Mouse (Mus musculus) lung, postnatal 0 days (tissue): ENCODE measurements around the gene Fcor. TPM values are rescaled to one million over a fixed set of nuclear protein-coding genes. Genes with fewer than 3 reads are reported as not detected.
A peak's percentile ranks its signal among the peaks of the same experiment; 100 is the strongest.

ENCODE experiments used
- ATAC-seq: fragments of 200-750 bp; cut with Nextera tagmentation; 2 replicates; pipeline ENCODE4 v1.8.0; 2017; ENCODE audit warnings: moderate library complexity
- DNase-seq: peaks from one replicate; pipeline ENCODE4 v3.0.0-alpha.2; 2016; ENCODE audit warnings: low spot score
- H3K27ac ChIP-seq: fragments of 300-500 bp; sonication (generic); 2 replicates; pipeline ENCODE4 v1.5.1; 2014; ENCODE audit warnings: antibody characterized with exemption, mild to moderate bottlenecking, low read length, mixed read lengths
- H3K27me3 ChIP-seq: fragments of 300-500 bp; sonication (generic); replicated peaks from 2 replicates; pipeline ENCODE4 v1.6.1; 2014; ENCODE audit warnings: low read length, mixed read lengths; ENCODE audit not compliant: insufficient read depth
- H3K36me3 ChIP-seq: fragments of 300-500 bp; sonication (generic); 2 replicates; pipeline ENCODE4 v1.6.1; 2014; ENCODE audit warnings: low read length, mixed read lengths; ENCODE audit not compliant: insufficient read depth
- H3K4me1 ChIP-seq: fragments of 300-500 bp; sonication (generic); 2 replicates; pipeline ENCODE4 v1.6.1; 2014; ENCODE audit warnings: antibody characterized with exemption, low read depth, low read length, mixed read lengths; ENCODE audit not compliant: insufficient read depth
- H3K4me2 ChIP-seq: fragments of 300-500 bp; sonication (generic); replicated peaks from 2 replicates; pipeline ENCODE4 v1.6.1; 2014; ENCODE audit warnings: low read depth, mild to moderate bottlenecking, low read length, moderate library complexity, mixed read lengths
- H3K4me3 ChIP-seq: fragments of 300-500 bp; sonication (generic); 2 replicates; pipeline ENCODE4 v1.5.1; 2014; ENCODE audit warnings: low read depth, low read length
- H3K9ac ChIP-seq: fragments of 300-500 bp; sonication (generic); replicated peaks from 2 replicates; pipeline ENCODE4 v1.6.1; 2014; ENCODE audit warnings: low read depth, mild to moderate bottlenecking
- H3K9me3 ChIP-seq: fragments of 300-500 bp; sonication (generic); 2 replicates; pipeline ENCODE4 v1.6.1; 2016; ENCODE audit warnings: low read length, mixed read lengths
- CTCF ChIP-seq: IDR thresholded peaks from 2 replicates; pipeline ENCODE4 v1.5.1; 2016; ENCODE audit warnings: antibody characterized with exemption, mild to moderate bottlenecking
- EP300 ChIP-seq: IDR thresholded peaks from 2 replicates; pipeline ENCODE4 v1.6.1; 2016; ENCODE audit warnings: antibody characterized with exemption, mild to moderate bottlenecking, control low read depth
- WGBS: fragments of 180-500 bp; shearing (Covaris S2); extraction: QIAGEN DNeasy Blood & Tissue Kit; methylation state at CpG from one replicate; pipeline ENCODE4 v1.1.7; 2014; 5-methylcytosine and 5-hydroxymethylcytosine counted together
- polyA plus RNA-seq: library from polyadenylated mRNA; unstranded; fragments of >200 nt; fragmentation: Nextera tagmentation; extraction: Ambion mirVana; gene quantifications from 2 replicates; pipeline ENCODE4 v1.2.1, GENCODE M21; 2015

Gene Fcor
- polyA plus RNA-seq, 1 experiment from 2014 or later = 9.1 TPM

DNA sequence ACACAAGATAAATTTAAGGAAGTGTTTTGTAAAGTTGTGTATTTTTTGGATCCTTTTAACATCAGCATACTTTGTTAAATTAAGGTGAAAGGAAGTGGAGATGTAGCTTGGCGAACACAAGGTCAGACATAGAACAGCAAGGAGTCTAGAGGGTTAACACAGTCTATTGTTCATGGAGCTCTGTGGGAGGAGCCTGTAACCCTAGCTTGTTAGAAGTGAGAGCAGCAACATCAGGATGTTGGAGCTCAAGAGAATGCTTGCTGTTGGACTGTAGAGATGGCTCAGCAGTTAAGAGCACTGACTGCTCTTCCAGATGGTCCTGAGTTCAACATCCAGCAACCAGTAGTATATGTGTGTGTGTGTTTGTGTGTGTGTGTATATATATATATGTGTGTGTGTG lies 23.2 kb downstream of the Fcor start:
- WGBS = 35% methylated on average over 1 of the region's 1 CpGs

DNA sequence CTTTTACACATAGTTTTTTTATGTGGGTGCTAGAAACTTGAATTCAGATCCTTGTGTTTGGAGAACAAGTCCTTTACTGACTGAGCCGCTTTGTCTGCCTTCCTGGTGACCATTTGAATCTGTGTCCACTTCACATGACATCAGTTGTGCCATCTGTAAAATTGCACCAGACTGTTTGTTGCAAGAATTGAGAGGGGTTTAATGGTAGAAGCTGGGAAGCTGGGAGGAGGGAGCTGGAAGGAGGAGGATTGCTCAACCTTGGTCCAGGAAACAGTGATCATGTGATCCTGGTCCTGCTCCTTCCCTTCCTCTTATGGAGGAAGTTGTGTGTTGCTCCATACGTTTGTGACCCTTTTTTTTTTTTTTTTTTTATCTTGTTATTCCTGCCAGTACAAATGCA lies 23.9 kb downstream of the Fcor start:
- WGBS = 45% methylated on average over 2 of the region's 2 CpGs
- no peak overlapping the region for H3K27ac ChIP-seq
- H3K4me1 ChIP-seq = no peaks in the 10 kb centered on the region
- H3K4me2 ChIP-seq = no peak overlapping the region
- TF ChIP-seq EP300 = no peak
- TF ChIP-seq CTCF = no peak
- H3K9ac ChIP-seq = no peak overlapping the region
- ATAC-seq = peak; percentile 47; the same call in 1 of the 2 replicates
- H3K36me3 ChIP-seq = no peaks in the 10 kb centered on the region
- H3K4me3 ChIP-seq = no peak overlapping the region
- DNase-seq = peak; percentile 75
- no peaks in the 10 kb centered on the region for H3K27me3 ChIP-seq
- no peaks in the 10 kb centered on the region for H3K9me3 ChIP-seq

More for the DNA sequence above, 23.2 kb downstream of the Fcor start:
- Histone ChIP-seq H3K27ac (no peak overlapping the region), H3K4me2 (no peak overlapping the region), H3K9me3 (no peaks in the 10 kb centered on the region), H3K27me3 (no peaks in the 10 kb centered on the region), H3K4me1 (no peaks in the 10 kb centered on the region), H3K9ac (no peak overlapping the region), H3K4me3 (no peak overlapping the region), H3K36me3 (no peaks in the 10 kb centered on the region)
- DNase-seq (no peak), ATAC-seq (no peak)
- no peak for TF ChIP-seq EP300
- TF ChIP-seq CTCF = no peak

DNA sequence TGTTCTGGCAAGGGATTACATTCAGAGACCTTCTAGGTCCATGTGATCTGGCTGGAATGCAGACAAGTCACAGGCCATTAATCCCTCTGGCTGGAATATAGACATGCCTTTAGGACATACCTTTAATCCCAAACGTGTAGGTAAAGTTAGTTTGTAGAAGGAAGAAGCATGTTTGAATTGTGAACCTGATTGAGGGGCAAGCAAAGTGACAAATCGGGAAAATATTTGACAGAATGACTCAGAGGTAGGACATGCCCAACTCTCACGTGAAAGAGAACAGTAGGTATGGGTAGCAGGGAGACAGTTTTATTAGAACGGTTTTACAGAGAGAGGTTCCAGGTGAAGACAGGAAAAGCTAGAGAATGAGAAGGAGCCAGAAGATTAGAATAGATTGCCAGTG lies 24.6 kb downstream of the Fcor start:
- TF ChIP-seq CTCF (no peak), EP300 (no peak)
- H3K9me3 ChIP-seq = no peaks in the 10 kb centered on the region
- no peak overlapping the region for H3K9ac ChIP-seq
- H3K4me2 ChIP-seq = no peak overlapping the region
- DNase-seq (no peak), ATAC-seq (no peak)
- 65% methylated on average over 4 of the region's 4 CpGs for WGBS
- no peak overlapping the region for H3K4me3 ChIP-seq
- H3K4me1 ChIP-seq = no peaks in the 10 kb centered on the region
- H3K36me3 ChIP-seq = no peaks in the 10 kb centered on the region
- no peak overlapping the region for H3K27ac ChIP-seq
- no peaks in the 10 kb centered on the region for H3K27me3 ChIP-seq

DNA sequence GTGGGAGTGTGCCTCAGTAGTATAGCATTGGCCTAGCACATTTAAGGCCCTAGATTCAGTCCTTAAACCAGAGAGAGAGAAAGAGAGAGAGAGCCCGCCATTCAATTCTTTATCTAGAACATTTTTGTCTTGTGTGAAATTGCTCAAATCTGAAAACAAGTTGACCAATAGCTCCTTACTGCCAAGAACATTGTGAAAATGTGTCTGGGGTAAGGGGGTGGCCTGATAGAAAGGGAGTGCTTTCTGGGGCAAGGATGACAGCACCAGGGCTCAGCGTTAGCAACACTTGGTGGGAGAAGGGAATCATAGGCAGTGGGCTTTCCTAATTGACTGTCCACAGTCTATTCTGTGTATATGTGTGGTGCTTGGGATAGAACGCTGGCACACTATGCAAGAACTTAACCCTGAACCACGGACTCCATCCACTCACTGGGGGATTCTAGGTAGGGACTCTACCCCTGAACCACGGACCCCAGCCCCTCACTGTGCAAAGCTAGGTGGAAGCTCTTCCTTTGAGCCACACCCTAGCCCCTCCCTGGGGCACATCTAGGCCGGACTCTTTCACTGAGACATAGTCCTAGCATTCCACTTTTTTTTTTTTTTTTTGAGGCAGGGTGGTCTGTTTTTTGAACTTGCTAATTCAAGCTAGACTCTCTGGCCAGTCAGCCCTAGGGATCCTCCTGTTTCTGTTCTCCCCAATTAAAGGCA lies 25.2 kb downstream of the Fcor start:
- ATAC-seq (peak; percentile 56), DNase-seq (peak; percentile 77)
- peak; percentile 59; the same call in 1 of the 2 replicates for TF ChIP-seq EP300
- TF ChIP-seq CTCF = no peak
- 65% methylated on average over 6 of the region's 6 CpGs for WGBS
- no peaks in the 10 kb centered on the region for H3K4me1 ChIP-seq
- H3K27me3 ChIP-seq = no peaks in the 10 kb centered on the region
- no peak overlapping the region for H3K4me2 ChIP-seq
- H3K9me3 ChIP-seq = no peaks in the 10 kb centered on the region
- peak overlapping the region; percentile 62; the same call in 1 of the 2 replicates for H3K27ac ChIP-seq
- H3K4me3 ChIP-seq = no peak overlapping the region
- no peak overlapping the region for H3K9ac ChIP-seq
- no peaks in the 10 kb centered on the region for H3K36me3 ChIP-seq

DNA sequence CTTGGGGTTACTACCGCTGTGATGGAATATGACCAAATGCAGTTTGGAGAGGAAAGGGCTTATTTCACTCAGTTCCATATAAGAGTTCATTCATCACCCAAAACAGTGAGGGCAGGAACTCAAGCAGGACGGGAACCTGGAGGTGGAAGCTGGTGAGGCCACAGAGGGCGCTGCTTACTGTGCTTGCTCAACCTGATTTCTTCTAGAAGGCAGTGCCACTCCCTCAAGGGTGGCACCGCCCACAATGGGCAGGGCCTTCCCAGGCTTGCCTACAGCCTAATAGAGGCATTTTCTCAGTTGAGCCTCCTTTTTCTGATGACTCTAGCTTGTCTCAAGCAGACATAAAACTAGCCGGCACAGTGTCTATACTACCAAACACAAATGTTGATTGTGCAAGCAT lies 26.4 kb downstream of the Fcor start:
- ATAC-seq = peak; percentile 79
- no peak overlapping the region for H3K27ac ChIP-seq
- no peaks in the 10 kb centered on the region for H3K4me1 ChIP-seq
- DNase-seq = peak; percentile 82
- no peaks in the 10 kb centered on the region for H3K9me3 ChIP-seq
- no peak overlapping the region for H3K4me2 ChIP-seq
- no peak overlapping the region for H3K9ac ChIP-seq
- H3K27me3 ChIP-seq = no peaks in the 10 kb centered on the region
- TF ChIP-seq EP300 = no peak
- peak; percentile 54 for TF ChIP-seq CTCF
- WGBS = 23% methylated on average over 5 of the region's 5 CpGs
- no peak overlapping the region for H3K4me3 ChIP-seq
- no peaks in the 10 kb centered on the region for H3K36me3 ChIP-seq

DNA sequence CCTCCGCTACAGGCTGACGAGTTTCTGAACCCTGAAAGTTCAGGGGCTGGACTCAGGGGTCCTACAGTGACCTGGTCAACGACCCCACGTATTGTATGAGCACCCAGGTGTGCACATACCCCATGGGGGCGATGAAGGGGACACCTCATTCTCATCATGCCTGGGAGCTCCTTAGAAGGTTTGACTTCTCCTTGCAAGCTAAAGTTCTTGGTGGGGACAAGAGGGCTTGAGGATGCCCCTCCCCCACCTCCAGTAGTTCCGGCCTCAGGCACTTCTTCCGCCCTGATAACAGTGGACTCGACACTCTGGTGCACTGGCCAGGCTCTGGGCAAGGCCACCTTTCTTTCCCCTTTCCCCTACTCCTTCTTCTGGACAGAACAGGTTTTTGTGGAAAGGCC lies 40.7 kb downstream of the Fcor start:
- peak overlapping the region; percentile 69 for H3K27ac ChIP-seq
- H3K4me1 ChIP-seq = peaks cover 3% of the 10 kb centered on the region; the same call in 1 of the 2 replicates
- H3K9ac ChIP-seq = peak overlapping the region; percentile 62
- WGBS = 11% methylated on average over 8 of the region's 8 CpGs
- H3K9me3 ChIP-seq = no peaks in the 10 kb centered on the region
- peak overlapping the region; percentile 81 for H3K4me2 ChIP-seq
- DNase-seq = peak; percentile 68
- ATAC-seq = peak; percentile 67
- H3K27me3 ChIP-seq = no peaks in the 10 kb centered on the region
- peak overlapping the region; percentile 68 for H3K4me3 ChIP-seq
- no peaks in the 10 kb centered on the region; the same call in 1 of the 2 replicates for H3K36me3 ChIP-seq
- no peak for TF ChIP-seq CTCF
